Mouse (Mus musculus) forelimb bud, embryonic 11.5 days (tissue): ENCODE measurements at regions not wholly inside any gene's neighbourhood (a gene's known extent, or its start where the extent isn't known, plus 50 kb on each side); places are given as distances from the start of the nearest gene placed in this dataset.

Source experiments
- DNase-seq: peaks from one replicate; pipeline ENCODE4 v3.0.0-alpha.2; 2012; ENCODE audit warnings: low read depth, low spot score

DNA sequence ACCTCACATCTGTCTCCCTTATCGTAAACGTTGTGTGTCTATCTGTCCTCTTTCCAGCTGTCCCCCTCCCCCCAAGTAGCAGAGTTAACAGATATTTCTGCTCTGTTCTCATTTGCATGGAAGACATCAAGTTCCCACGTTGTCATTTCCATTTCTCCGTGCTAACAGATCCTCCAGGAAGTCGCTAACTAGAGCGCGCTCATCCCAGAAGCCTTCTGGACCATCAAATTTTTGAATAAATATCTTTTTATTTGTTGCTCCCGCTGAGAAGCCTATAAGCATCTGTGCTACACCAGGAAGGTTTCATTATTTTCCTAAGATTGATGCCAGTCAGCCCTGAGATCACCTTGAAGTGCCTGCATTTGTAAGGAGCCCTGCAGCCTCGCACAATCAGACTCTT, 275.4 kb downstream of the Prex1 start:
- no peak for DNase-seq

DNA sequence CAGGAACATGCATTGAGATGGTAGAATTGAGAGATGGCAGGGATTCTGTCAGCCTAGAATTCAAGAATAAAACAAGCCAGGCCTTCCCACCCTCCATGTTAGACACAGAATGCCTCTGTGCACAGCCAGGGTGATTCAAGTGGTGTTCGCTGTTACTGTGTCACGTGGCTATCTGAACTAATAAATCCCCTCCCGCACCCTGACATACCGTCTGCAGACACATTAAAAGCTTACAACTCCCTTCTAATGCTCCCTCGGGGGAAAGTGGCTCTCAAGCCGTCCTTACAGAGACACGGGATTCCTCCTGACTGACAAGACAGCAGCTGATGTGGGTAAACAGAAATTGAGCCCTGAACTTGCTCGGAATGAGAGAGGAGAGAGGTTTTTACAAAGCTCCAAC, 279.1 kb downstream of the Prex1 start:
- DNase-seq, result no peak

DNA sequence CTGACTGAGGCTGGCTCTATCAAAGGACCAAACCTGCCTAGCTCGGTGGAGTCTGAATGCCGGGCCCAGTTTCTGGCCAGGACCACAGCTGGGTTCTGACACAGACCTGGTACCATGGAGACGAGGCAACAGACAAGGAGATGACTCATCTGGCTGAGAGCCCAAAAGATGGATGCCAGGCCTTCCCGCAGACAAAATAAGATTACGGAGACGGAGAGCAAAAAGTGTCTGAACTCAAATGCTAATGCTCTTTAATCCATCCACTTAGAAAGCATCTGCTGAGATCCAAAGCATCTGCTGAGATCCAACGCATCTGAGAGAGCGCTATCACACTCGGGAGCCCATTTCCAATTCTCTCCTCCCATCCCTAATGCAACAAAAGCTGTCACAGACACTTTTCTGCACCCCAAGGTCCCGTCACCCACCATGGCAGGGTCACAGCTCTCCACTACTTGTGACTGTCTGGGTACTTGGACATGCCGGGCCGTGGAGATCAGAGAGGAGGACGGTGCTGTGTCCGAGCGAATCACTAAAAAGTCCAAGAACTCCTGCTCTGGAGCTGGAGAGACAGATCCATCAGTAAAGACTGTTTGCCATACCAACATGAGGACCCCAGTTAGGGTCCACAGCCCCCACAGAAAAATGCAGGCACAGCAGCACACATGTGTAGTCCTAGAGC, 278.3 kb upstream of the Sulf2 start:
- no peak for DNase-seq

DNA sequence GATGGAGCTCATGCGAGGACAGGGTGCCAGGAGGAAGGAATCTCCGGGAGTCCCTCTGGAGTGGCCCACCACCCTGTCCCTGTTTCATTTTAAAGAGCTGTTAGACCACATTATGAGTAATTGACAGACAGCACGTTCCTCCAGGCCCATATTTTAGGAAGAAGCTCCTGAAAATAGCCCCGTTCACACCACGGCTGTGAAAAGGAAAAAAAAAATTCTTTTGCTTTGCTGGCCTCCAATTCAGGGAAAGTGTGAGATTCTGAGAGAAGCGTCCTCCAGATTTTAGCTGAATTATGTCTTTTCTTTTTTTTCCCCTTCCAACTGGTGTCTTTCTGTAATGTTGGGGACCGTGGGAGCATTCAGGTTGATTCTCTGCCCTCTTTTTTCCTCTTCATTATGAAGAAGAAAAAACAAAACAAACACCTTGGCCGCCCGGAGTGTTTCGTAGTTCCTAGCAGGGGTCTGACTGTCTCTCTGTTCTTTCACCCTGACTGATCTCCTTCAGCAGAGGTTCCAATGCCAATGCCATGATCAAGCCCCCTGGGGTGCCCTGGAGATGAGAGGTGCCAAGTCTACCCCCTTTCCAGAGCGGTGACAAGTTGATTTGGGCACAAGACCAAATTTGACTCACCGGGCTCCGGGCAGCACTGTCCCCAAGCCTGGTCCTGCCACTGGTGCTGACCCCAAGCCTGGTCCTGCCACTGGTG, 277.6 kb upstream of the Sulf2 start:
- DNase-seq, result no peak

DNA sequence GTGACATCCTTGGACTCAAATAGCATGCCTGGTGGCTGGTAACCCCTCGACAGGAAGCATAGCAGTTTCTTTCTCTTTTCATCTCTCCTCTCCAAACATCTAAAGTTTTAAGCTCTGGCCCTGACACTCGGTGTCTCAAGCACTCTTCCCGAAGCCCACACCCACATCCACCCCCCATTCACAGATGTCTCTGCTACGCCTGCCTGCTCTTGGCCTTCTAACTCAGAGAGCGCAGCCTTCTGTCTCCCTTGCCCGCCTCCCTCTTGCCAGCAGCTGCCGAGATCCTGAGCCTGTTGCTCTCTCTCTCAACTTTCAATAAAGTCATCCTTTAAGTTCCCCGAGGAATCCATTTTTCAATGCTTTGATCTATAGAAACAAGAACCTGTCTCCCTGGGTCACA, 277.1 kb upstream of the Sulf2 start:
- DNase-seq, result no peak

DNA sequence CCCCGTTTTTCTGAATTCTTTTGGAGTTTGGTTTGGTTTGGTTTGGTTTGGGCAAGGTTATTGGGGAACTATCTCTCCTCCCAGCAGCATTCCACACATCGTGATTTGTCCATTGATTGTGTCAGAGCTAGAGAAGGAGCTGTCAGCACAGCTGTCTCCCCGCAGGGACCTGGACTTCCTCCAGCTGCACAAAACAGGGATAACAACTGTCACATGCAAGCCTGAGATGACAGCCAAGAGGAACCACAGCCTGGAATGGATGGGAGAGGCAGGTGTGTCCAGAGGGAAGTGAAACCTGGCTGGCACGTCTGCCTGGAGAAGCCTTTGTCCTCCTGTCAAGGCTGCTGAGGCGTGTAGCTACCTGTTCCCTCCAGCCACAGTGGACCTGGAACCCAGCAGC, 274.5 kb upstream of the Sulf2 start:
- DNase-seq, result no peak

DNA sequence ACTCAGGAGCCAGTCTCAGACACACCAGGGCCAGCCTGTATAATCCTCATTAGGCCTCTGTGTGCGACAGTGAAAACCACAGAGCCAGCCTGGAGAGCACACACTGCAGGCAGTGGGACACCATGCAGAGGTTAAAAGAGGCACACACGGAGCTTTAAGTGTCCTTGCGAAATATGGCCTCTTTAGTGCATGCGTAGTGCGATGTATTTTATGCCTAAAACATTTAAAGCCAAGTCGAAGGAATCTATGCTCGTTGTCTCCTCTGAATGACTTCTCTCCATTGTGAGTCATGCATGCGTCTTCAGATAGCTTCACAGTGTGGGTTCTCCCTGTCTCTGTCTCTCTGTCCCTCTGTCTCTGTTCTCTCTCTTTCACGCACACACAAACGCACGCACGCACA, 274.0 kb upstream of the Sulf2 start:
- no peak for DNase-seq

DNA sequence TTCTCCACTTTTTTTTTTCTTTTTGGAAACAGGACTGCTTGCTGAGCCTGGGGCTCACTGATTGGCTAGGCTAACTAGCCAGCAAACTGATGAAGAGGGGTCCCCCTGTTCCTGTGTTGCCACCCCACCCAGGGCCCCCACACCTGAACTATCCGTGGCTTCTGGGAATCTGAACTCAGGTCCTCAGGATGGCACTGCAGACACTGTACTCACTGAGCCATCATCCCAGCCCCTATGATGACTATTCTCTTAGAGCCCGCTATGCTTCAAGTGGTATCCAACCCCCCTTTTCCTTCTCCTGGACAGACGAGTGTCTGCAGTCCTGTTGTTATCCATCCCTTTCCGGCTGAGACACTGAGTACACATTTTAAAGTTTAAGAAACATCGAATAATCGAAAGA, 271.9 kb upstream of the Sulf2 start:
- DNase-seq, result no peak

DNA sequence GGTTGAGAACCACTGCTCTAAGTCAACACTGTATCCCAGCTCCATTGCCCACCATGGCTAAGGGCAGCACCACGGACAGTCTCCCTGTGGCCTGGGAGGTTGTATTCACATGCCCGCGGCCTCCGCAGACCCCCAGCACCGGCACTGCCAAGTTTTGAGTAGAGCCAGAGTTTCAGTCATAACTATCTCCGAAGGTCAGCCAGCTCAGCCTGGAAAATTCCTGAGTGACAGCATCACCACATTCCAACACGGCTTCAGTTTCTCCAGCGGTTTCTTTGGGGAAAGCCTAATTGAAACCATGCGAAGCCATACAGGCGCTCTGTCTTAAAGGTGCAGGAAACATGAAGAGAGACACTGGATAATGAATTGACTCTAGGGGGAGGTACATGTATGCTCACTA, 271.5 kb upstream of the Sulf2 start:
- peak; percentile 91 for DNase-seq

DNA sequence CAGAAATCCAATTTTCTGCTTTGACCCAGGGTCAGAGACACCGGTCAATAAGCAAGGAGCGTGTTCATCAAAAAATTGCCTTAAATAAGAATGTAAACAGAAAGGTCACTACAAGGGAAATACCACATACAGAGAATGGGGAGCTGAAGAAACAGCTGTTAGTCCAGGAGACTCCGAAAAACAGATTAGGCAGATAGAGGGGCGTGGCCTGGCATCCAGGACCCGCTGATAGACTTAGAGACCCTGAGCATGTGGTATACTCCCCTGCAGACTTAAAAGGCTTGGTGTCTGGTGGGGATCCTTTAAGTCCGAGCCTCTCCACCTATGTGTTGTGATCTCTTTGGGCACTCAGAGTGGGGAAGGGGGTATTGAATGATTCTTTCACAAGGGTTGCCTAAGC, 271.0 kb upstream of the Sulf2 start:
- DNase-seq, result no peak

DNA sequence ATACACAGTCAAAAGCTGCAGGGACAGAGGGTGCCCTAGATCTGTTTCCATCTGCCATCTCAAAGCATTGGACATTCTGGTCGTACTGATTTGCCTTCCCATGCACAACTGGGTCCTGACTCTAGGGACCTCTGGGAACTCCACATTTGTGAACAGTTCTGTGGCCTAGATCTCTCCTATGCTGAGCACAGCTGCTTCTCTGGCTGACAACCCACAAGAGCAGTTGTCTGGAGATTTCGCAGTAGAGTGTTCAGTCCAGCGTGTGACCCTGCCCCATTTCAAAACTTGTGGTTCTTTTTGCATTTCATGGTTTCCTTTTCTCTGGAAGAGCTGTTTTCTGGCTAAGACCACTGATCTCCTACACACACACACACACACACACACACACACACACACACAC, 269.7 kb upstream of the Sulf2 start:
- DNase-seq, result no peak

DNA sequence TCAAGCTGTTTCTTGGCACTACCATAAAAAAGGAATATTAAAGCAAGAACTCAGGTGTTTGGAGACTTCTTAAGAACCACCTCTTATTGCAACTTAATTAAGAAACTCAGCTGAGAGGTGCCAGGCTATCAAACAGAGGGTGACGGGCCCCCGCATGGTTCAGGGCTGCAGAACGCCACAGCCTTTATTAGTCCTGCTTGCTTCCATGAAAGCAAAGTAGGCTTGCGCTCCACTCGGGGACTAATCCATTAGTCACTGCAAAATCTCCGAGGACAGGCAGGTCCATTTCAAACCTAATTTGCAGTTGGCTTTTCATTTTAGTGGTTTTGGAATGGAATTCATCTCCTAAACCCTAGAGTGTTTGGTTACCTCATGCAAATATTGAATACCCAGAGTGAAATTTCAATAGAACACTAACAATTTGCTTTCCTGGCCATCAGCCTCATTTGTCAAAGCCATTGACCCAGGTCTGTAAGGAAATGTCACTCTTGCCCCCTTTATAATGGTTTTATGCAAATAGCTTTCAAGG, 267.7 kb upstream of the Sulf2 start:
- DNase-seq, result no peak

DNA sequence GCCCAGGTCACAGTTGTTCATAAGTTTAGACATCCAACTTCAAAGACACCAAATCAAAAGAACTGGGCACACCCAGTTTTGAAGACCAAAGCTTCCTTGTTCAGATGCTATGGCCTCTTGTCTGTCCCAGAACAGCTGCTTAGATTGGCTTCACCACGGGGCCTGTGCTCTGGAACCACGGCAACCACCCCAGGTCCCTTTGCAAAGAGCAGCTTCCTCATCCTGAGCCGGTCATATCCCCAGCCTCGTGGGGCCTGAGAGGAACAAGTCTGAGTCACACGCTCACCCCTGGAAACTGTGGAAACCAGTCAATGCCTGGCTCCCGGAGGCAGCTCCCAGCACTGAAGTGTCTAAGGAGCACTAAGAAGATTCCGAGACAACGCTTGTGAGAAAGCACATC, 264.8 kb upstream of the Sulf2 start:
- DNase-seq, result no peak

DNA sequence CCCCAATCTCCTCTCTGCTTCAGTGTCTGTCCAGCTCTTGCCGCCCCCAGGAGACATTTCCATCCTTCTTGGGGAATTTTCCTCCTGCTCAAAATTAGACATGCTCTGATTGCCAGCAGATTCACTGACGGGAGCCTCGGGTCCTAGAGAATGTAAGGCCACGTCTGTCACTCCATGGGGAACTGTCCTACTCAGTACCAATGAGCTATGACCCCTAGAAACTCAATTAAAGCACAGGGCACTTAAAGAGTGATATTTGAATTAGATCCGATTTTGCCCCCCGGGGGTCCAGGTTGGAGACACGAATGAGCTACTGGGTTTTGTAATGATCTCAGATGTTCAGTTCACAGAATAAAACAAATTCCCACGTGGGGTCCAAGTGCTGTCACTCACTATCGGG, 263.8 kb upstream of the Sulf2 start:
- no peak for DNase-seq

DNA sequence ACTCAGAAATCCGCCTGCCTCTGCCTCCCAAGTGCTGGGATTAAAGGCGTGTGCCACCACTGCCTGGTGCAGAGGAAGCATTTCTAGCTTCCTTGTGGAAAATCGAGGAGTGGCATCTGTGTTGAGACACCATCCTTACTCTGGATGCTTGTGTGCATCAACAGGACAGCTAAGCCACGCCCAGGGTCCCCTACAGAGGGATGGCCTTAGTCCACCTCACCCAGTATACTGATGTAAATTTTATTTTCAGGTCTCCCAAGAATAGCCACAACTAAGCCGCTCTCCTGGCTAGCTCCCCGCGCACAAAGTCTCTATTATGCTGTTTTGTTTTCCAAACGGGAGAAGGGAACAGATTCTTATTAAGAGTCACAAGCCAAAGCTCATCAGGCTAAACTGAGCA, 262.8 kb upstream of the Sulf2 start:
- DNase-seq, result no peak

DNA sequence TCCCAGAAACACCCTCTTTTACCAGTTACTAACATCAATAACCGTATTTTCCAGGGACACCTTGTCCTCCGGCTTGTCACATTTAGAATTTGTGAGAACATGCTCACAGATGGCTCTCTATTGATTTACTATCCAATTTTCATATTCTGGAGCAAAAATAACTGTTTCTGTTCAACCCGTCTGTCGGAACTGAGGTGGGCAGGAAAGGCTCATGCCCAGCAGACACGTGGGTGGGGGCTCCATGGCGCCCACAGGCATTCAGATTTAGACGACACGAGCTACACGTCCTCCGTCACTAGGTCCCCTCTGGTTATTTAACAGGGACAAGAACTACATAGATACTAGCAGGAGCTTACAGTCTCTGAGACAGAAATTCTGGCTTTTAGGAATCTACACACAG, 262.2 kb upstream of the Sulf2 start:
- no peak for DNase-seq

DNA sequence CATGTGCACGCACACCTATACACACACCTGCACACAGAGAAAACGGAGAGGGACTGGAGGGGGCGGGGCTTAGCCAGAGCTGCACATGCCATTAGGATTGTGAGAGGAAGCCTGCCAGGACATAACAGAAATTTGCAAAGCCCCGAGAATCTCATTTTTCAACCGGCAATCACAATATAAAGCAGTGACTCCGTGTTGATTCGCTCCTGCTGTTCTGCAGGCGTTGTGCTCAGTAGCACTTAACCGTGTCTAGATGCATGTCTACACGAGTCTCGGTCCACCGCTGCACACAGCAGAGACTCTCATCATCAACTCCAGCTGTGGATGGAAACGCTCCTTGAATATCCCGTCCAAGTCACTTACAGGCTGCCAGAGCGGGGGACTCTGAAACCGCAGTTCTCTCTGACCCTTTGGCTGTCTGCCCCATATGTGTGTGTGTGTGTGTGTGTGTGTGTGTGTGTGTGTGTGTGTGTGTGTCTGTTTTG, 260.1 kb upstream of the Sulf2 start:
- peak; percentile 76 for DNase-seq

DNA sequence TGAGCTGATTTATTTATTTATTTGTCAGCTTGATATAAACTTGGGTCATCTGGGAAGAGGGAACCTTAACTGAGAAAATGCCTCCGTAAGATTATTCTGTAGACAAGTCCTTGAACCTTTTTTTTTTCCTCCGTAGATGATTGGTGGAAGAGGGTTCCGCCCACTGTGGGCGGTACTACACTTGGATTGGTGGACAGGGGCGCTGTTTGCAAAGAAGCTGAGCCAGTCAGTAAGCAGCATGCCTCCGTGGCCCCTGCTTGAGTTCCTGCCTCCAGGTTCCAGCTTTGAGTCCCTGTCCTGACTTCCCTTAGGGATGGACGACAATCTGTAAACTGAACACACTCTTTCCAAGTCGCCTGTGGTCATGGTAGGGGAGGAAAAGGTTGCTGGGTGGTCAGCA, 259.4 kb upstream of the Sulf2 start:
- no peak for DNase-seq

DNA sequence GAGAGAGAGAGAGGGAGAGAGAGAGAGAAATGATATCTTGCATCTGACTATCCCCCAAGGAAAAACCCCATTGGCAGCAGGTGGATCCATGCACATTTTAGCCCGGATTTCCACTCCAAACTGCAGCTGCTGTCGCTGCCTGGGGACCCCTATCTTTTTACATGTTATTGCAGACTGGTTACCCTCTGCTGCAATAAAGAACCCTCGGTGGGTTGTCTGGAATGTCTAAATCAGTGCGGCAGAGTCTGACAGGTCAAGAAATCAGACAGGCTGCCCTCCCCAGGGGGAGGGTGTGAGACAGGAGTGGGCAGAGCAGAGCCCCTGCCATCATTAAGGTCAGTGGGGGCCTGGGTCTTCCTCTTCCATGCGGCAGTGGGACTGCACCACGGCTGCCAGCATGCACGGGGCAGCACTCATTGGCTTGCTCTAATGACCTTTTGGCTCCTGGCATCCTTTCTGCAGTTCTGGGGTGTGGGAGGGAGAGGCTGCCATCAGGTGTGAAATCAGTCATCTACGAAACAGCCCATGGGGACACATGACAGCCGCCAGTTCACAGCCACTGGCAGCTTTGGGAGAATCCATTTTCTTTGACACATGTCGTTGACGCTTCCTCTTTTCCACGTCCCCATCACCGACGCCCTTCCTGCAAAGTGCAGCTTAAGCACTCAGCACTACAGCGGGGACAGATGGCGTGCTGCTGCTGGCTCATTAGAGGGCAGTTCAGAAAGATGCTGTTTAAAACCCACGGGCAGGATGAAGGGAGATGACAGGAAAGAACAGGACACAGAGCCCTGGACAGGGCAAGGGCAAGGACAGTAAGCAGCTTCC, 256.8 kb upstream of the Sulf2 start:
- no peak for DNase-seq

DNA sequence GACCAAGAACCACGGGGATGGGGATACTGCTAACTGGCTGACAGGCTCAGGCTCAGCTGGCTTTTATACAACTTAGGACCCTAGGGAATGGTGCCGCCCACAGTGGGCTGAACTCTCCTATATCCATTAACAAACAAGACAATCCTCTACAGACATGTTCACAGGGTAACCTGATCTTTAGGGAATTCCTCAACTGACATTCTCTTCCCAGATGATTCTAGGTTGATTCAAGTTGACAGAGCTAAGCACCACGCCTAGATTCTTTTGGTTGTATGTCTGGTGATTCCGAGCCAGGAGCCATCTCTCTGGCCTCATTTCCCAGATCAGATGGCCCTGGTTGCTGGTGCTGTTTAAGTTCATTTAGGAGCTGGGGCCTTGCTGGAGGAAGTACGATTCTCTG, 253.9 kb upstream of the Sulf2 start:
- no peak for DNase-seq

DNA sequence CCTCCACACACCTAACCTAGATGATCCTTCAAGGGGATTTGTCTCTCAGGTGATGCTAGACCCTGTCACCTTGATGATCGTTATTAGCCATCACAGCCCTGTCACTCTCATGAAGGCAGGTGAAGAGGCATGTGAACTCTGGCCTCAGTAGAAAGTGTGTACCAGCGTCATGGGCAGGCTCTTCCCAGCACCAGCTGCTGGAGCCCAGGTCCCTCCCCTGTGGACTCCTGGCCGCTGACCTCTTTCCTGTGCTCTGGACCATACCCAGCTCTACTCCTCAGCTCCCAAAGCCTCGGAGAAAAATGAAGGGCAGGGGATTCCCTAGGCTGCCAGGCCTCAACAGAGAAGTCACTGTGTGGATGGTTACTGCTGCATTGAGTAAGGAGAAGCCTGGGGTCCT, 253.3 kb upstream of the Sulf2 start:
- no peak for DNase-seq

DNA sequence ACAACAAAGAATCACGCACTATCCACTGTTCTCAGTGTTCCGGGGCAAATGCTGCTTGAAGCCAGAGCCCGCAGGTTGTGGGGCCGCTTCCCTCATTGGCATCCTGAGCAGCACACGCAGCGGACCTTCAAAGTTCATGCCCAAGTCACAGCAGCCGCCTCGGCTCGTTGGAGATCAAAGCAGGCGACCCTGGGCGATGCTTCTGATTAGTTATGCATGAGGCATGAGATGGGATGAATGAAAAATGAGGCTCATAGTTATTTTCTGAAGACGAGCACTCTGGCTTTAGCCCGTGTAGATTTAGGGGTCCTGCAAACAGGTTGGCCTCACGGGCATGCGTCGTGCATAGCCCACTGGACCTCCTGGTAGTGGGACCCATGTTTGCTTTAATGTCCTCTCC, 252.5 kb upstream of the Sulf2 start:
- no peak for DNase-seq
